Mouse (Mus musculus) urinary bladder, postnatal 4 days (tissue): ENCODE results near the gene Prdm15.

Experiments
- DNase-seq, 2 experiments: peaks; one replicate each; pipeline ENCODE4 v3.0.0; 2021 to 2022; ENCODE audit warnings: low spot score in 2 of 2

Gene Prdm15

GRCm38 (mm10) chr16:97819532-97819931 lies 32.1 kb downstream of the Prdm15 start:
- no peak for DNase-seq

GRCm38 (mm10) chr16:97817414-97817813 lies 34.2 kb downstream of the Prdm15 start:
- DNase-seq, result no peak

GRCm38 (mm10) chr16:97815269-97815668 lies 36.4 kb downstream of the Prdm15 start:
- DNase-seq, result no peak

- DNase-seq, result no peak
These were observed 37.6 kb downstream of the Prdm15 start for GRCm38 (mm10) chr16:97814060-97814459.

- DNase-seq, result no peak
These were observed 42.8 kb downstream of the Prdm15 start for GRCm38 (mm10) chr16:97808881-97809280.

GRCm38 (mm10) chr16:97805646-97806045 lies 46.0 kb downstream of the Prdm15 start:
- no peak for DNase-seq

GRCm38 (mm10) chr16:97804680-97805547 lies 46.7 kb downstream of the Prdm15 start:
- peak; percentile 56 to 77 for DNase-seq

GRCm38 (mm10) chr16:97797950-97798869 lies 53.4 kb downstream of the Prdm15 start:
- DNase-seq, result no peak

GRCm38 (mm10) chr16:97797212-97797611 lies 54.4 kb downstream of the Prdm15 start:
- no peak for DNase-seq

- no peak for DNase-seq
These were observed 57.4 kb downstream of the Prdm15 start for GRCm38 (mm10) chr16:97794256-97794655.

- DNase-seq, result no peak
These were observed 68.6 kb downstream of the Prdm15 start for GRCm38 (mm10) chr16:97783057-97783456.

GRCm38 (mm10) chr16:97778353-97779025 lies 73.2 kb downstream of the Prdm15 start:
- DNase-seq, result peak; percentile 75 to 89

- DNase-seq, result no peak
These were observed 85.1 kb downstream of the Prdm15 start for GRCm38 (mm10) chr16:97766501-97766900.

GRCm38 (mm10) chr16:97764626-97765025 lies 87.0 kb downstream of the Prdm15 start:
- DNase-seq, result no peak

GRCm38 (mm10) chr16:97763990-97764340 lies 87.7 kb downstream of the Prdm15 start:
- no peak for DNase-seq

GRCm38 (mm10) chr16:97763061-97763989 lies 88.3 kb downstream of the Prdm15 start, which contains the start of gene Ripk4:
Gene Ripk4 (minus strand): TSS chr16:97763787.
- peak; percentile 60 to 67 for DNase-seq

GRCm38 (mm10) chr16:97761782-97762181 lies 89.9 kb downstream of the Prdm15 start:
- no peak for DNase-seq

- DNase-seq, result no peak
These were observed 92.0 kb downstream of the Prdm15 start for GRCm38 (mm10) chr16:97759681-97760080.

GRCm38 (mm10) chr16:97758288-97758687 lies 93.4 kb downstream of the Prdm15 start:
- DNase-seq, result no peak

GRCm38 (mm10) chr16:97756460-97756859 lies 95.2 kb downstream of the Prdm15 start:
- DNase-seq, result no peak
